Mouse (Mus musculus) cerebellum, postnatal 4 days (tissue): ENCODE results near the gene Gpr15.

ENCODE experiments used
- DNase-seq, 2 experiments: peaks; one replicate each; pipeline ENCODE4 v3.0.0; 2022; ENCODE audit warnings: low spot score in 2 of 2, mixed read lengths in 1 of 2

Gene Gpr15

GRCm38 (mm10) chr16:58718666-58719120, at the start of gene Gpr15:
Gene Gpr15, minus strand, starts transcription at chr16:58719070.
- DNase-seq, result no peak

GRCm38 (mm10) chr16:58763076-58763475, 44.2 kb upstream of the Gpr15 start, which contains the start of gene Olfr172:
Gene Olfr172, minus strand, starts transcription at chr16:58763176.
- DNase-seq, result no peak

- no peak for DNase-seq
Measured at GRCm38 (mm10) chr16:58756191-58756590, 37.3 kb upstream of the Gpr15 start.

GRCm38 (mm10) chr16:58751314-58751713, 32.4 kb upstream of the Gpr15 start:
- no peak for DNase-seq

- DNase-seq, result no peak
Measured at GRCm38 (mm10) chr16:58746715-58747114, 27.8 kb upstream of the Gpr15 start.

GRCm38 (mm10) chr16:58740751-58741150, 21.9 kb upstream of the Gpr15 start:
- no peak for DNase-seq

- no peak for DNase-seq
Measured at GRCm38 (mm10) chr16:58738800-58739199, 19.9 kb upstream of the Gpr15 start.

- DNase-seq, result no peak
Measured at GRCm38 (mm10) chr16:58738205-58738604, 19.3 kb upstream of the Gpr15 start.

GRCm38 (mm10) chr16:58728176-58728671, 9.4 kb upstream of the Gpr15 start:
- DNase-seq, result no peak

- DNase-seq, result peak; percentile 83 to 92
Measured at GRCm38 (mm10) chr16:58727477-58728131, 8.7 kb upstream of the Gpr15 start, which contains the start of gene Cldnd1. Gene Cldnd1, plus strand, starts transcription at chr16:58727910.

- DNase-seq, result no peak
Measured at GRCm38 (mm10) chr16:58726680-58727476, 8.0 kb upstream of the Gpr15 start.

- DNase-seq, result no peak
Measured at GRCm38 (mm10) chr16:58722292-58722691, 3.4 kb upstream of the Gpr15 start.

- no peak for DNase-seq
Measured at GRCm38 (mm10) chr16:58715018-58715417, 3.9 kb downstream of the Gpr15 start.

- no peak for DNase-seq
Measured at GRCm38 (mm10) chr16:58713128-58713527, 5.7 kb downstream of the Gpr15 start.

- no peak for DNase-seq
Measured at GRCm38 (mm10) chr16:58712221-58712620, 6.6 kb downstream of the Gpr15 start.

- DNase-seq, result no peak
Measured at GRCm38 (mm10) chr16:58709536-58709935, 9.3 kb downstream of the Gpr15 start.

- DNase-seq, result no peak
Measured at GRCm38 (mm10) chr16:58708601-58709475, 10.0 kb downstream of the Gpr15 start.

- no peak for DNase-seq
Measured at GRCm38 (mm10) chr16:58707276-58707905, 11.5 kb downstream of the Gpr15 start.

GRCm38 (mm10) chr16:58704999-58705398, 13.9 kb downstream of the Gpr15 start:
- DNase-seq, result no peak

- DNase-seq, result no peak
Measured at GRCm38 (mm10) chr16:58703382-58704124, 15.3 kb downstream of the Gpr15 start.
